Mouse (Mus musculus) liver, adult 2 months (tissue): ENCODE measurements around the gene B3galt4. TPM values are rescaled to one million over a fixed set of nuclear protein-coding genes. Genes with fewer than 3 reads are reported as not detected.
"Not testable (repeated sequence)": the region's sequence is repeated elsewhere in the genome, so short reads cannot be mapped to it uniquely, and the experiment has no call there.

ENCODE experiments used
- DNase-seq: peaks from one replicate; pipeline ENCODE4 v3.0.0-alpha.2; 2011; ENCODE audit warnings: low read depth, low spot score; ENCODE audit errors: extremely low read depth
- H3K27ac ChIP-seq: fragments of 200-500 bp; replicated peaks from 2 replicates; pipeline ENCODE4 v1.5.1; 2012; ENCODE audit warnings: low read depth, mild to moderate bottlenecking, control low read depth, inconsistent platforms, low read length; ENCODE audit not compliant: insufficient read depth
- H3K27me3 ChIP-seq: fragments of 200-500 bp; 2 replicates; pipeline ENCODE4 v1.6.1; 2012; ENCODE audit warnings: mild to moderate bottlenecking, moderate library complexity, low read length, inconsistent platforms; ENCODE audit not compliant: control insufficient read depth, insufficient read depth
- H3K36me3 ChIP-seq: fragments of 200-500 bp; 2 replicates; pipeline ENCODE4 v1.6.1; 2012; ENCODE audit warnings: low read length, inconsistent platforms; ENCODE audit not compliant: control insufficient read depth, insufficient read depth
- H3K4me1 ChIP-seq: fragments of 200-500 bp; 2 replicates; pipeline ENCODE4 v1.6.1; 2011; ENCODE audit warnings: low read length; ENCODE audit not compliant: control insufficient read depth, insufficient read depth
- H3K4me3 ChIP-seq: fragments of 200-500 bp; 2 replicates; pipeline ENCODE4 v1.5.1; 2011; ENCODE audit warnings: low read depth, mild to moderate bottlenecking, control low read depth, low read length, moderate library complexity; ENCODE audit not compliant: insufficient read depth
- H3K79me2 ChIP-seq: fragments of 200-500 bp; 2 replicates; pipeline ENCODE4 v1.6.1; 2012; ENCODE audit warnings: inconsistent platforms, mild to moderate bottlenecking, low read length, moderate library complexity; ENCODE audit not compliant: control insufficient read depth, insufficient read depth
- H3K9ac ChIP-seq: fragments of 200-500 bp; 2 replicates; pipeline ENCODE4 v1.6.1; 2012; ENCODE audit warnings: low read depth, mild to moderate bottlenecking, control low read depth, inconsistent platforms, low read length
- CTCF ChIP-seq: fragments of 200-500 bp; IDR thresholded peaks from 2 replicates; pipeline ENCODE4 v1.5.1; 2011; ENCODE audit warnings: low read depth, low read length, control low read depth
- POLR2A ChIP-seq: fragments of 200-500 bp; IDR thresholded peaks from 2 replicates; pipeline ENCODE4 v1.6.1; 2011; ENCODE audit warnings: low read length, control low read depth; ENCODE audit not compliant: insufficient read depth; ENCODE audit errors: extremely low read depth
- WGBS: fragments of 180-500 bp; shearing (Covaris S2); methylation state at CpG from one replicate; pipeline ENCODE4 v1.1.7; 2018; 5-methylcytosine and 5-hydroxymethylcytosine counted together
- polyA plus RNA-seq: library from polyadenylated mRNA; depleted of rRNA; stranded (reverse); fragments of >200 nt; gene quantifications from 2 replicates; pipeline ENCODE4 v1.2.3, GENCODE M21; 2012
- total RNA-seq: library from RNA; depleted of rRNA; stranded (reverse); fragments of >200 nt; gene quantifications from 2 replicates; pipeline ENCODE4 v1.2.3, GENCODE M21; 2014

The B3galt4 gene
- total and polyA plus RNA-seq, 2 experiments = 0.55 to 0.97 TPM

DNA sequence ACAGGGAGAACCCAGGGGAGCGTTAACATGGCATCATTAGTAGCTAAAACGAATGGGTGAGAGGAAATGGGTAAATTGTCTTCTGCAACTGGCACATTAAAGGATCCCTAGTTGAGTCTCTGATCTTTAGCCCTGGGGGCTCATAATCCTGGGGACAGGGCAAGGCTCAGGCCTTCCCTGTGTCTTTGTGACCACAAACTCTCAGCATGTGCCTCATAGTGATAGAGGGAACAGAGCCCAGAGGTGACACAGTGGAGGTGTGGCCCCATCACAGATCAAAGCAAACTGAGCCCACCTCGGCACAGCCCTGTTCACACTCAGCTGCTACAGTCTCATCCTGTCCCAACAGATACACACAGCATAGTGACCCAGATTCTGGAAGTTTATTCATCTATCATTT lies 44.4 kb upstream of the B3galt4 start:
- Histone ChIP-seq H3K27me3 (no peaks in the 10 kb centered on the region), H3K4me3 (no peak overlapping the region), H3K27ac (no peak overlapping the region), H3K9ac (no peak overlapping the region), H3K36me3 (peaks cover 19% of the 10 kb centered on the region), H3K4me1 (no peaks in the 10 kb centered on the region; the same call in 1 of the 2 replicates), H3K79me2 (peaks cover 3% of the 10 kb centered on the region; the same call in 1 of the 2 replicates)
- TF ChIP-seq CTCF = no peak
- no peak for TF ChIP-seq POLR2A
- no peak for DNase-seq
- WGBS = 73% methylated on average over 3 of the region's 3 CpGs

DNA sequence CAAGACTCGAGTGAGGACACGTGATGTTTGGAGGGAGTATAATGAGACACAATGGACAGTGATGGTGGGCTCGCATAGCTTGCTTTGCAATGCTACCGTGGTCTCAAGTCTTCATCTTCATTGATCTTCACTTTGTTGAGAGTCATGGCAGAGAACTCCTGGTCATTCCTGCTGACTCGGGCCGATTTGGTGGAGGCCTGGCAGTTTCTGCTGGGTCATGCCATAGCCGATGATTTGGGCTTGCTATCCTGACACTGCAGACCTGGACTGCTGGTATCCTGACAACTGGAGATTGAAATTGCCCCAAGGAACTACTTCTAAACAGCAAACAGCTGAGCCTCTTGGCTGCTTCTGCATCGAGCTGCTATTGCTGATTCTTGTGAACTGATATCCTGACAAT lies 43.7 kb upstream of the B3galt4 start:
- TF ChIP-seq POLR2A (no peak), CTCF (no peak)
- whole genome bisulfite sequencing = 92% methylated on average over 8 of the region's 8 CpGs
- peaks cover 19% of the 10 kb centered on the region for H3K36me3 ChIP-seq

DNA sequence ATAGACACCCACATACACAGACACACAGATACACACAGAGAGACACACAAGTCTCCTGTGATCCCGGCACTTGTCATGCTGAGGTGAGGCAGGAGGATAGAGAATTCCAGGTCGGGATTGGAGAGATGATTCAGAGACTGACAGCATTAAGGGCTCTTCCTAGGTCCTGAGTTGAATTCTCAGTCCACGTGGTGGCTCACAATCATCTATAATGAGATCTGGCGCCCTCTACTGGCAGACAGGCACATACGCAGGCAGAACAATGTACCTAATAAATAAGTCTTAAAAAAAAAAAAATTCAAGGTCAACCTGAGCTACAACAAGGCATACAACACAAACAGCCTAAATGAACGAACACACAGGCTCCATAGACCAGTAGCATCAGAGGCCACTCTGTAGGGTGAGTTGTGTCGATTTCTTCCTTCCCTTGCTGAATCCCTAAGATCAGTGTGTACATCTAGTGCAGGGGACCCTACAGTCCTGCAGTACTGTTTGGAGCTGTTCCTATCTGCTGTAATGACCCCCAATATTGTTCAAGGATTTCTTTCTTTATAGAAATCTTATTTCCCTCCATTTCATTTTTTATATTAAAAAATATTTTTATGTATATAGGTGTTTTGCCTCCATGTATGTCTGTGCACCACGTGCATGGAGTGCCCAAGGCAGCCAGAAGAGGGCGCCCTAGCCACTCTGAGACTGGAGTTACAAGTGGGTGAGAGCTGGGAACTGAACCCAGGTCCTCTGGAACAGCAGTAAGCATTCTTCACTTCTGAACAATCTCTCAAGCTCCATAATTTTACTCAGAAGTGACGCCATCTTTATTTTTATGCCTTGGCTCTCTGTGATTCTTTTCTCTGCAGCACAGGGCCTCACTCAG lies 40.7 kb upstream of the B3galt4 start:
- Histone ChIP-seq H3K79me2 (no peaks in the 10 kb centered on the region), H3K27me3 (no peaks in the 10 kb centered on the region), H3K9ac (no peak overlapping the region), H3K4me3 (no peak overlapping the region), H3K36me3 (peaks cover 7% of the 10 kb centered on the region; the same call in 1 of the 2 replicates), H3K4me1 (no peaks in the 10 kb centered on the region), H3K27ac (no peak overlapping the region)
- peak; percentile 67 for DNase-seq
- WGBS = 31% methylated on average over 10 of the region's 10 CpGs
- peak; percentile 70 for TF ChIP-seq CTCF
- TF ChIP-seq POLR2A = no peak

More for the DNA sequence above, 43.7 kb upstream of the B3galt4 start:
- Histone ChIP-seq H3K9ac (no peak overlapping the region), H3K79me2 (peaks cover 3% of the 10 kb centered on the region; the same call in 1 of the 2 replicates), H3K27ac (no peak overlapping the region), H3K27me3 (no peaks in the 10 kb centered on the region), H3K4me1 (no peaks in the 10 kb centered on the region), H3K4me3 (no peak overlapping the region)
- no peak for DNase-seq

DNA sequence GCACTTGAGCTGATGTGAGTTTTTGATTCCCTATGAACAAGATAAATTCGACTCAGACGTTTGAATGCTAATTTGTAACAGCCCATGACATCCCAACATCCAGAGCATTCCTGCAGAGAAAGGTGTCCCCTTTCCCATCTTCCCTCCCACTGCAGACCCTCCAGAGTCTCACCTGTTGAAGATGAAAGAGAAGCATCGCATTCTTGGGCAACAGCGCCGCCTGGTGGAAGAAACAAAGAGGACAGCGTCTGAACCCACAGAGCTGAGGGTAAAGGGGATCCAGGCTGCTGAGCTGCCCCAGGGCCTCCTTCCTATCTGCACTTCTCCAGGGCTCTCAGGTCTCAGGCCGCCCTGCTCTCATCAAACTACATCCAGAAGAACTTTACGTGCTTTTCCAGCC lies 30.8 kb upstream of the B3galt4 start:
- not testable (repeated sequence) for H3K9ac ChIP-seq, H3K36me3 ChIP-seq, H3K79me2 ChIP-seq, H3K4me3 ChIP-seq, DNase-seq, H3K27ac ChIP-seq, H3K27me3 ChIP-seq
- peaks cover 17% of the 10 kb centered on the region for H3K4me1 ChIP-seq
- 4% methylated on average over 8 of the region's 8 CpGs for WGBS
- peak; percentile 73 for TF ChIP-seq CTCF

DNA sequence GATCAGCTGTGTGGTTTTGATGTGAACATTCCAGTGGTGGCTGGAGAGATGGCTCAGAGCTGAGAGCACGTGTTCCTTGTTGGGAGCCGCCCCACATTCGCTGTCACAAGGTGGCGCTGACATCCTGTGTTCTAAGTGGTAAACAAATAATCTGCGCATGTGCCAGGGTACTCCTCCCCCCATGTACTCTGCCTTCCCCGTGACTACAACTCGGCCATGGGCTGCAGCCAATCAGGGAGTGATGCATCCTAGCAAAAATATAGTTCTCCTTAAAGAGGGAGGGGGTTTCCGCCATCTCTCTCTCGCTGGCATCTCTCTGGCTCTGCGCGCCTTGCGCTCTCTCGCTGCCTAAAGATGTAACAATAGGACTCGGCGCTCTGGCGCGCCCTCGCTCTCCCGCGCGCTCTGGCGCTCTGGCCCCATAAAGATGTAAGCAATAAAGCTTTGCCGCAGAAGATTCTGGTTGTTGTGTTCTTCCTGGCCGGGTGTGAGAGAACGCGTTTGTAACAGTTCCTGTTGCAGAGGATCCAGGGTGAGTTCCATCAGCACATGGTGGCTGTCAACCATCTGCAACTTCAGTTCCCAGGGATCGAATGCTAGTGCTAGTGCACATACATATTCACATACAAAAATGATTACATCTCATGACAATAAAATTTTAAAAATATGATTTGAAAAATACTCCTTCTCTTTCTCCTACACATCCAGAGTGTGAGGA lies 30.1 kb upstream of the B3galt4 start:
- under 1% methylated on average over 27 of the region's 27 CpGs for WGBS
- not testable (repeated sequence) for H3K27me3 ChIP-seq, H3K36me3 ChIP-seq, H3K79me2 ChIP-seq
- Histone ChIP-seq H3K9ac (peak overlapping the region; percentile 31), H3K4me1 (peaks cover 17% of the 10 kb centered on the region), H3K4me3 (peak overlapping the region; percentile 52), H3K27ac (peak overlapping the region; percentile 69)
- peak; percentile 92 for DNase-seq
- TF ChIP-seq POLR2A (0 out of 2 replicates have a peak, but pooled peaks have one; percentile 14), CTCF (peak; percentile 51)
